In genomic region chr13:71050646-71051045, GRCm38 (mm10) we compare ENCODE assay signal across 11 mouse cellular contexts.
DNase-seq lines count a peak whose midpoint lies in the region; ATAC-seq and TF ChIP-seq lines count a peak whose summit lies in the region.
"Had no signal": no experiment of that assay in that cellular context is flagged by ENCODE, and none has a peak within 500 bp of the region (broad histone marks: within the 10 kb centered on the region; RNA-seq: fewer than 3 reads in every experiment).

No protein-coding gene starts in this region.

- no peak for TF ChIP-seq CTCF in testis, adult 2 months (IDR thresholded peaks at IDR 0.05; ENCODE audit: control insufficient read depth, insufficient read depth, insufficient replicate concordance, low read depth, low read length)

- DNase-seq in hindbrain, embryonic 10.5 days (ENCODE audit: low spot score) = peak; percentile 17
- no peak for DNase-seq in testis, postnatal 14 days (ENCODE audit: low spot score)
- DNase-seq in hindbrain, embryonic 14.5 days (ENCODE audit: low spot score) = no peak
- no peak for DNase-seq in adrenal gland, postnatal 10 days
- DNase-seq: adrenal gland, adult 2 months; cerebellum, adult 11-12 months; heart, postnatal 14 days; liver, embryonic 13.5 days had no signal

- H3K9me3 ChIP-seq in hindbrain, embryonic 10.5 days = no peaks in the 10 kb centered on the region
- no peaks in the 10 kb centered on the region for H3K9me3 ChIP-seq in hindbrain, embryonic 12.5 days (replicated peaks)
- H3K9me3 ChIP-seq in hindbrain, embryonic 14.5 days (ENCODE audit: control insufficient read depth, low read length) = no peaks in the 10 kb centered on the region
- H3K9me3 ChIP-seq: liver, embryonic 13.5 days had no signal

- H3K4me1 ChIP-seq in hindbrain, embryonic 10.5 days (replicated peaks) = peaks cover 7% of the 10 kb centered on the region
- 0 out of 2 replicates have a peak, but pooled peaks cover 5% of the 10 kb centered on the region for H3K4me1 ChIP-seq in hindbrain, embryonic 12.5 days
- H3K4me1 ChIP-seq in testis, adult 2 months (ENCODE audit: control insufficient read depth, insufficient read depth, low read length) = peaks cover 3% of the 10 kb centered on the region
- peaks cover 6% of the 10 kb centered on the region; the same call in 1 of the 2 replicates for H3K4me1 ChIP-seq in hindbrain, embryonic 14.5 days (replicated peaks; ENCODE audit: control insufficient read depth, insufficient read depth, low read length)
- H3K4me1 ChIP-seq: liver, embryonic 13.5 days had no signal

- no peak overlapping the region for H3K4me2 ChIP-seq in hindbrain, embryonic 12.5 days (replicated peaks)
- H3K4me2 ChIP-seq in hindbrain, embryonic 14.5 days (replicated peaks) = peak overlapping the region; percentile 16; the same call in 1 of the 2 replicates
- H3K4me2 ChIP-seq: liver, embryonic 13.5 days had no signal

- H3K27me3 ChIP-seq in hindbrain, embryonic 10.5 days (ENCODE audit: insufficient read depth, poor library complexity, severe bottlenecking) = no peaks in the 10 kb centered on the region
- H3K27me3 ChIP-seq in hindbrain, embryonic 12.5 days = peaks cover 3% of the 10 kb centered on the region; the same call in 1 of the 2 replicates
- H3K27me3 ChIP-seq in testis, adult 2 months (ENCODE audit: control insufficient read depth, insufficient read depth, low read length) = no peaks in the 10 kb centered on the region
- H3K27me3 ChIP-seq in hindbrain, embryonic 14.5 days (ENCODE audit: control insufficient read depth, insufficient read depth, low read length) = no peaks in the 10 kb centered on the region
- H3K27me3 ChIP-seq: liver, embryonic 13.5 days had no signal

- WGBS in hindbrain, embryonic 10.5 days = 34% methylated on average over 13 of the region's 13 CpGs
- 39% methylated on average over 13 of the region's 13 CpGs for WGBS in hindbrain, embryonic 12.5 days
- WGBS in hindbrain, embryonic 14.5 days = 29% methylated on average over 13 of the region's 13 CpGs

- no peaks in the 10 kb centered on the region for H3K36me3 ChIP-seq in hindbrain, embryonic 10.5 days
- no peaks in the 10 kb centered on the region for H3K36me3 ChIP-seq in hindbrain, embryonic 12.5 days
- no peaks in the 10 kb centered on the region for H3K36me3 ChIP-seq in testis, adult 2 months (ENCODE audit: control insufficient read depth, insufficient read depth, low read length)
- no peaks in the 10 kb centered on the region for H3K36me3 ChIP-seq in hindbrain, embryonic 14.5 days (replicated peaks; ENCODE audit: control insufficient read depth, insufficient read depth)
- H3K36me3 ChIP-seq: liver, embryonic 13.5 days had no signal

- no peak overlapping the region for H3K4me3 ChIP-seq in hindbrain, embryonic 10.5 days
- H3K4me3 ChIP-seq in hindbrain, embryonic 12.5 days = no peak overlapping the region
- peak overlapping the region; percentile 59 for H3K4me3 ChIP-seq in testis, adult 2 months (ENCODE audit: control insufficient read depth, low read depth, low read length)
- H3K4me3 ChIP-seq in hindbrain, embryonic 14.5 days (replicated peaks; ENCODE audit: low read length) = no peak overlapping the region
- H3K4me3 ChIP-seq: liver, embryonic 13.5 days had no signal

- H3K27ac ChIP-seq in hindbrain, embryonic 10.5 days = peak overlapping the region; percentile 0; the same call in 1 of the 2 replicates
- H3K27ac ChIP-seq in hindbrain, embryonic 12.5 days = no peak overlapping the region
- peak overlapping the region; percentile 57 for H3K27ac ChIP-seq in testis, adult 2 months (ENCODE audit: control insufficient read depth, insufficient read depth, low read depth, low read length)
- no peak overlapping the region for H3K27ac ChIP-seq in hindbrain, embryonic 14.5 days
- H3K27ac ChIP-seq: liver, embryonic 13.5 days had no signal

- TF ChIP-seq POLR2A in testis, adult 2 months (IDR thresholded peaks at IDR 0.05; ENCODE audit: control insufficient read depth, low read depth, low read length) = no peak

- no peak for ATAC-seq in hindbrain, embryonic 12.5 days (ENCODE audit: low FRiP score)
- no peak for ATAC-seq in hindbrain, embryonic 14.5 days (ENCODE audit: low FRiP score)
- ATAC-seq in cerebellum, adult (ENCODE audit: insufficient number of reproducible peaks, low FRiP score, low TSS enrichment) = no peak

- H3K9ac ChIP-seq in hindbrain, embryonic 12.5 days = no peak overlapping the region
- H3K9ac ChIP-seq in hindbrain, embryonic 14.5 days = 0 out of 2 replicates have a peak overlapping the region, but pooled peaks have one; percentile 12
- H3K9ac ChIP-seq: liver, embryonic 13.5 days had no signal

Comparison
In these comparisons a context has a peak if more than half of its experiments do, and no peak if none do; other contexts are left out.
1. H3K27ac ChIP-seq: peak in hindbrain, embryonic 10.5 days (single experiment) and testis, adult 2 months (single experiment); none in hindbrain, embryonic 12.5 days (single experiment) and hindbrain, embryonic 14.5 days (single experiment).